Mouse (Mus musculus) CD4-positive, CD25-positive, alpha-beta regulatory T cell, adult 9 weeks (primary cell): ENCODE data around the gene Mdm1. TPM values are rescaled to one million over a fixed set of nuclear protein-coding genes. Genes with fewer than 3 reads are reported as not detected.

Experiments
- polyA plus RNA-seq: library from polyadenylated mRNA; unstranded; fragments of 100-300 nt; shearing (Covaris generic); gene quantifications from one replicate; pipeline ENCODE4 v1.2.1, GENCODE M21; 2017

Gene Mdm1
- 9.2 TPM for polyA plus RNA-seq

DNA sequence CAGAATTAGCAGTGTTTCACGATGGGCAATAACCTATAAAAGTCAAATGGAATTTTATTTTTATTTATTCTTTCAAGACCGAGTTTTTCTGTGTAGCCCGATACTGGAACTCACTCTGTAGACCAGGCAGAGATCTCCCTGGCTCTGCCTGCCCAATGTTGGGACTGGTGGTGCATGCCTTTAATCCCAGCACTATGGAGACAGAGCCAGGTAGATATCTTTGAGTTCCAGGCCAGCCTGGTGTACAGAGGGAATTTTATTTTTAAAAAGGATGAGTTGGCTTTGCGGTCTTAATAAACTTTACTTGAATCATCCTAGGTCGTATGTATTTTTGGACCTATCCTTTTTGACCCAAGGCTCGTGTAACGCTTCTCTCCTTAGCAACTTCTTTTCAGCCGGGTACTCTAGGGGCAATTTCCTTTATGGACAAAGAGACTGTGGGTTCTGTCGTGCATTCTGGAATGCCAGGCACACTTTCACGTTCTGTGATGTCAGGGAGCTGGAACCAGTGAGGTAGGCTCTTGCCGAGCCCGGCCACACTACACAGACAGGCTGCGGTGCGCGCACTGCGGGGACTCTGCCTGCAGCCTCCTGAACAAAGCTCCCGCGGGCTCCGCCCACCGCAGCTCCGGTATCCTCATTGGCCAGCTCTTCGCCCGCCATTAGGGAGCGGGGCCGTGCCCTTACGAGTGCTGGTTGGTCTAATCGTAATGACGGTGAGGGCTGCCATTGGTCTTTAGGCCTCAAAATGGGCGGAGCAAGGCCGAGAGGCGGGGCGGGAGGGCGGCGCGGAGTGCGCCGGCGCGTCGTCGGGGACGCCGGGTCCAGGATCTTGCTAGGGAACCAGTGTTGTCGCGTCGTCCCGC is at the start of gene Mdm1:
Gene Mdm1 (plus strand): TSS at position 794 of the 866 bp plus-strand sequence.

DNA sequence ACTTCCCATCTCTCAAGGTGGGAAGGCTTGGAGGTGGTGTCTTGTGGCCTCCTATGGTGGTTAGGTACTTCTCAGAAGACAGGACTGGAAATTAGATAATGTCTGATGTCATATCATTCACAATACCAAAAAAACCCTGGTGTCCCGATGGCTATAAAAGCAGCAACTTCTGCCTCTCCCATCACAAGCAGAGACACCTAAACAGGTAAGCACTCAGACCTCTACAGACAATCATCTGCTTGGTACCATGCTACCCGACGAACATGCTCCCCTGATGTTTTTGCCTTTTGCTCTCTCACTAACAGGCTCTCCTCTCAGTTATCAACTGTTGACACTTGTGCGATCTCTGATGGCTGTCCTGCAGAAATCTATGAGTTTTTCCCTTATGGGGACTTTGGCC is 63.0 kb downstream of the Mdm1 start, which contains the start of gene Il22:
Gene Il22 (plus strand): TSS at position 301 of the 400 bp plus-strand sequence.

Other genes starting within 250 kb of the Mdm1 start
- gene Il22, start 63.1 kb downstream of the Mdm1 start, polyA plus RNA-seq = not detected
- 0.12 TPM for gene Gm32717, start 99.0 kb downstream of the Mdm1 start, polyA plus RNA-seq
- gene Gm32802, start 116.9 kb downstream of the Mdm1 start, polyA plus RNA-seq = 0.12 TPM
- gene Iltifb, start 153.2 kb downstream of the Mdm1 start, polyA plus RNA-seq = not detected
- gene Gm9040, start 185.2 kb downstream of the Mdm1 start, polyA plus RNA-seq = not detected
- not detected for gene Gm9044, start 190.6 kb downstream of the Mdm1 start, polyA plus RNA-seq
- not detected for gene Gm9045, start 196.0 kb downstream of the Mdm1 start, polyA plus RNA-seq
- not detected for gene Gm9046, start 201.4 kb downstream of the Mdm1 start, polyA plus RNA-seq
- gene Gm9048, start 206.9 kb downstream of the Mdm1 start, polyA plus RNA-seq = not detected
- not detected for gene Gm9049, start 212.3 kb downstream of the Mdm1 start, polyA plus RNA-seq